Mouse (Mus musculus) adrenal gland, adult 8-10 months (tissue): ENCODE results near the gene Pigc. TPM values are rescaled to one million over a fixed set of nuclear protein-coding genes. Genes with fewer than 3 reads are reported as not detected.

Experiments
- DNase-seq: peaks from one replicate; pipeline ENCODE4 v3.0.0; 2022
- total RNA-seq, 4 experiments: library from RNA; stranded (reverse); gene quantifications; 2 replicates each; pipeline ENCODE4 v1.2.4; 2022

Gene Pigc
- total RNA-seq, 4 experiments from 2014 or later: 15.1 to 24.7 (median 19.8) TPM

- peak; percentile 54 for DNase-seq
These were observed 7.5 kb downstream of the Pigc start for GRCm38 (mm10) chr1:161976255-161977182.

- no peak for DNase-seq
These were observed 8.3 kb downstream of the Pigc start for GRCm38 (mm10) chr1:161977331-161977730.

- DNase-seq: no peak
These were observed 9.3 kb downstream of the Pigc start for GRCm38 (mm10) chr1:161978173-161978700.

- no peak for DNase-seq
These were observed 10.6 kb downstream of the Pigc start, which contains the start of gene 4930558K02Rik for GRCm38 (mm10) chr1:161979536-161979935. 4930558K02Rik (minus strand) TSS chr1:161979636.

- no peak for DNase-seq
These were observed 11.1 kb downstream of the Pigc start for GRCm38 (mm10) chr1:161980046-161980445.

- DNase-seq: no peak
These were observed 11.8 kb downstream of the Pigc start for GRCm38 (mm10) chr1:161980626-161981298.

GRCm38 (mm10) chr1:161983451-161983850, 14.5 kb downstream of the Pigc start:
- DNase-seq: no peak

- DNase-seq: no peak
These were observed 15.1 kb downstream of the Pigc start for GRCm38 (mm10) chr1:161983979-161984566.

- DNase-seq: no peak
These were observed 21.9 kb downstream of the Pigc start for GRCm38 (mm10) chr1:161990684-161991578.

GRCm38 (mm10) chr1:161991846-161992245, 22.9 kb downstream of the Pigc start:
- no peak for DNase-seq

- no peak for DNase-seq
These were observed 23.4 kb downstream of the Pigc start for GRCm38 (mm10) chr1:161992389-161992788.

- no peak for DNase-seq
These were observed 29.8 kb downstream of the Pigc start for GRCm38 (mm10) chr1:161998781-161999180.

GRCm38 (mm10) chr1:161999338-161999737, 30.4 kb downstream of the Pigc start:
- no peak for DNase-seq

- DNase-seq: no peak
These were observed 30.9 kb downstream of the Pigc start for GRCm38 (mm10) chr1:161999882-162000371.

GRCm38 (mm10) chr1:162001328-162001727, 32.3 kb downstream of the Pigc start:
- no peak for DNase-seq

- no peak for DNase-seq
These were observed 34.9 kb downstream of the Pigc start for GRCm38 (mm10) chr1:162003729-162004517.

GRCm38 (mm10) chr1:162004518-162004780, 35.5 kb downstream of the Pigc start:
- no peak for DNase-seq

- peak; percentile 15 for DNase-seq
These were observed 36.1 kb downstream of the Pigc start for GRCm38 (mm10) chr1:162004821-162005770.

- DNase-seq: no peak
These were observed 37.1 kb downstream of the Pigc start for GRCm38 (mm10) chr1:162006109-162006508.

GRCm38 (mm10) chr1:162008208-162008607, 39.2 kb downstream of the Pigc start:
- no peak for DNase-seq
